Mouse (Mus musculus): ENCODE results near the gene Cyp39a1.

DNA sequence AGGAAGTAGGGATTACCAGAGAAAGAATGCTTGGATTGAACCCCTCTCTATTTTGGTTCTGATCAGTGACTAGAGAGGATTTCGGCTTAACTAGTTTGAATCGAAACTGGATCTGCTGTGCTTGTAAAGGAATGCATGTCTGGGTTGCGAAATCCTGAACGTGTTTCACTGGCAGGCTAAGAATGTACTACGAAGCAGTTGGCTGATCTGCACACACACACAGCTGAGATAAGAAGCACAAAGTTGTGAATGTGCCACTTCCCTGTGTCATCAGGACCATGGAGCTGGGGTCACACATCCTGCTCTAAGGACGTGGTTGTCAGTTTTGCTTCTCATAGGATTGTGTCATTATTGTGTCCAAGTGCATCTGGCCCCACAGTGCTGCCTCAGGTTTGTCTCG, 22.9 kb upstream of the Cyp39a1 start:
- no peak for TF ChIP-seq POLR2A (IDR thresholded peaks at IDR 0.05; ENCODE audit: insufficient read length, low read depth)
- TF ChIP-seq MYOG (IDR thresholded peaks at IDR 0.05; ENCODE audit: control insufficient read depth in 1 of 3, insufficient read depth in 1 of 3, insufficient read length in 2 of 3, low read depth in 2 of 3): no peak
- TF ChIP-seq SRF (IDR thresholded peaks at IDR 0.05; ENCODE audit: control insufficient read depth, insufficient read length, low read depth): no peak
